Mouse (Mus musculus) liver, postnatal 0 days (tissue): Measurements from ENCODE around the gene Clcn2.
"Not testable (repeated sequence)": the region's sequence is repeated elsewhere in the genome, so short reads cannot be mapped to it uniquely, and the experiment has no call there.

Experiments used
- CTCF ChIP-seq: sonication (generic); IDR thresholded peaks from 2 replicates; pipeline ENCODE4 v1.5.1; 2016; ENCODE audit warnings: antibody characterized with exemption, low read depth
- EP300 ChIP-seq: IDR thresholded peaks from 2 replicates; pipeline ENCODE4 v1.6.1; 2016; ENCODE audit warnings: antibody characterized with exemption, low read depth, mild to moderate bottlenecking

DNA sequence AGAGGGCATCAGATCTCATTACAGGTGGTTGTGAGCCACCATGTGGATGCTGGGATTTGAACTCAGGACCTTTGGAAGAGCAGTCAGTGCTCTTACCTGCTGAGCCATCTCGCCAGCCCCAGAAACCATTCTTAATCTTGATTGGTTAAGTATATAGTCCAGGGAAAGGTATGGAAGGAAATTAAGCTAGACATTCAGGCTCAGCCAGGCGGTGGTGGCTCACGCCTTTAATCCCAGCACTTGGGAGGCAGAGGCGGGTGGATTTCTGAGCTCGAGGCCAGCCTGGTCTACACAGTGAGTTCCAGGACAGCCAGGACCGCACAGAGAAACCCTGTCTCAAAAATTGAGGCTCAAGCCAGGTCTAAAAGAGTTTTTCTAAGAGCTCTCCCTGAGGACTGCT lies 49.5 kb downstream of the Clcn2 start, which contains the start of gene Eif4g1:
- not testable (repeated sequence) for TF ChIP-seq CTCF, EP300
